Mouse (Mus musculus) forebrain, embryonic 12.5 days (tissue): ENCODE data around the gene Hspb2. TPM values are rescaled to one million over a fixed set of nuclear protein-coding genes. Genes with fewer than 3 reads are reported as not detected.

Source experiments
- polyA plus RNA-seq: library from polyadenylated mRNA; unstranded; fragments of >200 nt; fragmentation: Nextera tagmentation; extraction: Ambion mirVana; gene quantifications from 2 replicates; pipeline ENCODE4 v1.2.1, GENCODE M21; 2016

Hspb2 gene
- polyA plus RNA-seq, 1 experiment from 2014 or later: 0.54 TPM

Other genes with a start within 250 kb of the Hspb2 start
- gene Pts, start 223.6 kb downstream of the Hspb2 start, polyA plus RNA-seq: 95.4 and 96.2 TPM in 2 replicates
- 12.3 and 16.1 TPM in 2 replicates for gene Il18, start 197.5 kb downstream of the Hspb2 start, polyA plus RNA-seq
- 0.46 and 0.56 TPM in 2 replicates for gene Bco2, start 197.2 kb downstream of the Hspb2 start, polyA plus RNA-seq
- 0.32 and 0.33 TPM in 2 replicates for gene Tex12, start 191.0 kb downstream of the Hspb2 start, polyA plus RNA-seq
- 219 and 221 TPM in 2 replicates for gene Sdhd, start 148.5 kb downstream of the Hspb2 start, polyA plus RNA-seq
- gene Timm8b, start 148.4 kb downstream of the Hspb2 start, polyA plus RNA-seq: 385 and 386 TPM in 2 replicates
- gene Pih1d2, start 135.0 kb downstream of the Hspb2 start, polyA plus RNA-seq: 8.2 and 8.7 TPM in 2 replicates
- gene Nkapd1, start 134.9 kb downstream of the Hspb2 start, polyA plus RNA-seq: 27.0 and 28.3 TPM in 2 replicates
- gene Dlat, start 92.6 kb downstream of the Hspb2 start, polyA plus RNA-seq: 43.4 and 48.3 TPM in 2 replicates
- 18.2 and 18.6 TPM in 2 replicates for gene Dixdc1, start 12.8 kb downstream of the Hspb2 start, polyA plus RNA-seq
- gene 2310030G06Rik, start 5.8 kb downstream of the Hspb2 start, polyA plus RNA-seq: 0.88 and 1.6 TPM in 2 replicates
- 3.9 and 6.5 TPM in 2 replicates for gene Cryab, start 1.0 kb downstream of the Hspb2 start, polyA plus RNA-seq
- 10.6 and 11.7 TPM in 2 replicates for gene Fdxacb1, start 15.9 kb upstream of the Hspb2 start, polyA plus RNA-seq
- 38.0 and 40.6 TPM in 2 replicates for gene Alg9, start 22.7 kb upstream of the Hspb2 start, polyA plus RNA-seq
- 35.6 and 38.0 TPM in 2 replicates for gene 1110032A03Rik, start 23.2 kb upstream of the Hspb2 start, polyA plus RNA-seq
- 109 and 112 TPM in 2 replicates for gene Ppp2r1b, start 92.9 kb upstream of the Hspb2 start, polyA plus RNA-seq